Mouse (Mus musculus) ES-E14 (cell line): ENCODE measurements at regions not wholly inside any gene's neighbourhood (a gene's known extent, or its start where the extent isn't known, plus 50 kb on each side); places are given as distances from the start of the nearest gene placed in this dataset.

Source experiments
- CHD2 ChIP-seq: IDR thresholded peaks from 2 replicates; pipeline ENCODE4 v1.6.1; 2014; ENCODE audit warnings: mild to moderate bottlenecking, low read depth, low read length, inconsistent platforms
- HCFC1 ChIP-seq: IDR thresholded peaks from 2 replicates; pipeline ENCODE4 v1.6.1; 2012; ENCODE audit warnings: low read length, inconsistent platforms, borderline replicate concordance; ENCODE audit not compliant: insufficient read depth
- MAFK ChIP-seq: IDR thresholded peaks from 2 replicates; pipeline ENCODE4 v1.6.1; 2014; ENCODE audit warnings: mild to moderate bottlenecking, low read depth, low read length, inconsistent platforms; ENCODE audit not compliant: insufficient read depth
- ZC3H11A ChIP-seq: IDR thresholded peaks from 2 replicates; pipeline ENCODE4 v1.6.1; 2012; ENCODE audit warnings: low read depth, mild to moderate bottlenecking, inconsistent platforms, low read length, borderline replicate concordance
- ZNF384 ChIP-seq: IDR thresholded peaks from 2 replicates; pipeline ENCODE4 v1.6.1; 2012; ENCODE audit warnings: low read depth, low read length, inconsistent platforms

DNA sequence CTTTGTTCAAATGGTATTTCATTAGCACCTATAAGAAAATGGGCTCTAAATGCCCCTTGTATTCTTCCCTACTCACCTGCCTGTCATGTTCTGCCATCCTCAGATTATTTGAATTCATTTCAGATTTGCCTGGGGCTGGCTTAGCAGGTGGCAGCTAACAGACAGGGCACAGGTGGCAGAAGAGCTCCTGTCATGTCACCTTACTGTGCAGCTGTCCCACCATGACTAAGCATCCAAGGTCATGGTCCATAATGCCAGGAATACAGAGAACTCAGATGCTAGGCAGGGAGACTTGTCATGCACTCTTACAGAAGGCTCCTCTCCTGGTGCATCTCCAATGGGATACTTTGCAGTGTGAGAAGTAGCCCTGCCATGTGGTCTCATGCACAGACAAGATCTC lies 458.7 kb downstream of the Tmem135 start:
- TF ChIP-seq ZNF384, result no peak
- no peak for TF ChIP-seq HCFC1
- TF ChIP-seq MAFK, result no peak
- no peak for TF ChIP-seq ZC3H11A
- TF ChIP-seq CHD2, result no peak
